Mouse (Mus musculus): ENCODE results near the gene Lrfn2.

GRCm38 (mm10) chr17:49078168-49078567, 146.0 kb downstream of the Lrfn2 start:
- TF ChIP-seq CTCF (IDR thresholded peaks at IDR 0.05; ENCODE audit: borderline replicate concordance, extremely low read depth, insufficient read depth, insufficient read length) (no peak), POLR2A (IDR thresholded peaks at IDR 0.05; ENCODE audit: borderline replicate concordance, extremely low read depth, insufficient read depth, insufficient read length, poor library complexity, severe bottlenecking) (no peak)
